Mouse (Mus musculus) urinary bladder, adult 2 months (tissue): ENCODE data around the gene Gtdc1. TPM values are rescaled to one million over a fixed set of nuclear protein-coding genes. Genes with fewer than 3 reads are reported as not detected.

ENCODE experiments used
- DNase-seq: peaks from one replicate; pipeline ENCODE4 v3.0.0; 2022; ENCODE audit warnings: low spot score
- polyA plus RNA-seq: library from polyadenylated mRNA; depleted of rRNA; stranded (reverse); fragments of >200 nt; gene quantifications from 2 replicates; pipeline ENCODE4 v1.2.3, GENCODE M21; 2012; rRNA removed

The Gtdc1 gene
- polyA plus RNA-seq, 1 experiment: 12.8 TPM

- DNase-seq: no peak
Observed at GRCm38 (mm10) chr2:44525187-44525919, 402.1 kb downstream of the Gtdc1 start.

- no peak for DNase-seq
Observed at GRCm38 (mm10) chr2:44519236-44519635, 408.2 kb downstream of the Gtdc1 start.

DNA sequence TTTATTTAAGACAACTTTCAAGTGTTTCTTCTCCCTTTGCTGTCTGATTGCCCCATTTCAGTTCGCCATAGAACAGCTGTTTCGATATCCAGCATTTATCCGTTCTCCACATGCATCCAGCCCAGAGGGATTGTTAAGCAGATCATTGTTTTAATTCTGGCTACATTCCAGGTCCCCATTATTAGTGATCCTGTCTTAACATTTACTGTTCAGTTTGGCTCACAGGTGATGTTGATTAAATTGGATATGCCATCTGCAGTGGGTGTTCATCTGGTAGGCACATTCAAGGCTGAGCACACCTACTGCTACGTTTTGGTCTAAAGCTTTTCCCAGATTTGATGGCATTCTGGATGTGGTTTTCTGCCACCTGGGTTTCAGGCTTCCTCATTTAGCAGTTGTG is 409.4 kb downstream of the Gtdc1 start:
- no peak for DNase-seq

Other genes with a start within 250 kb of the Gtdc1 start
- 20.5 and 47.1 TPM in 2 replicates for gene Zeb2, start 189.7 kb upstream of the Gtdc1 start, polyA plus RNA-seq